Mouse (Mus musculus) CH12.LX (cell line): ENCODE results near the gene Sycn. TPM values are rescaled to one million over a fixed set of nuclear protein-coding genes. Genes with fewer than 3 reads are reported as not detected.

Source experiments
- DNase-seq: peaks from one replicate; pipeline ENCODE4 v3.0.0-alpha.2; 2013; ENCODE audit errors: extremely low read depth
- H3K27ac ChIP-seq: 2 replicates; pipeline ENCODE4 v1.5.1; 2012; ENCODE audit warnings: low read depth, mild to moderate bottlenecking, control low read depth, moderate library complexity; ENCODE audit not compliant: insufficient read depth
- H3K27me3 ChIP-seq: replicated peaks from 2 replicates; pipeline ENCODE3; 2012; ENCODE audit warnings: inconsistent platforms
- H3K36me3 ChIP-seq, 2 experiments: replicated peaks in 1 of 2; 2 replicates each; pipeline versions ENCODE3 to v1.6.1; 2012; ENCODE audit warnings: inconsistent platforms in 1 of 2, low read length in 1 of 2, mild to moderate bottlenecking in 1 of 2, mixed read lengths in 1 of 2, moderate library complexity in 1 of 2; ENCODE audit not compliant: control insufficient read depth in 1 of 2, insufficient read depth in 1 of 2
- H3K4me1 ChIP-seq, 2 experiments: 2 replicates each; pipeline ENCODE4 v1.6.1; 2012; ENCODE audit warnings: inconsistent platforms in 1 of 2, moderate library complexity in 1 of 2; ENCODE audit not compliant: insufficient read depth in 2 of 2, control insufficient read depth in 1 of 2
- H3K4me2 ChIP-seq: 2 replicates; pipeline ENCODE4 v1.6.1; 2012; ENCODE audit warnings: low read depth, mild to moderate bottlenecking, control low read depth; ENCODE audit not compliant: poor library complexity, insufficient read depth, severe bottlenecking
- H3K4me3 ChIP-seq, 3 experiments: fragments of 150-350 bp in 1 of 3; sonication (generic) in 1 of 3; replicated peaks in 1 of 3; 2 replicates each; pipeline versions ENCODE3 to v1.5.1; 2011 to 2012; ENCODE audit warnings: low read depth in 2 of 3, low read length in 2 of 3, mild to moderate bottlenecking in 2 of 3, moderate library complexity in 2 of 3, control low read depth in 1 of 3, improper control_type of control experiment in 1 of 3, inconsistent platforms in 1 of 3, mixed read lengths in 1 of 3; ENCODE audit not compliant: poor library complexity in 1 of 3
- H3K79me2 ChIP-seq: replicated peaks from 2 replicates; pipeline ENCODE4 v1.6.1; 2012; ENCODE audit warnings: mild to moderate bottlenecking, moderate library complexity; ENCODE audit not compliant: control insufficient read depth, poor library complexity, insufficient read depth, severe bottlenecking; ENCODE audit errors: extremely low read depth
- H3K9ac ChIP-seq: 2 replicates; pipeline ENCODE4 v1.6.1; 2012; ENCODE audit warnings: low read depth, mild to moderate bottlenecking, control low read depth, moderate library complexity; ENCODE audit not compliant: insufficient read depth
- H3K9me3 ChIP-seq: replicated peaks from 2 replicates; pipeline ENCODE3; 2012; ENCODE audit warnings: low read length, inconsistent platforms, mixed read lengths
- BHLHE40 ChIP-seq: IDR thresholded peaks from 2 replicates; pipeline ENCODE4 v1.6.1; 2011; ENCODE audit warnings: mild to moderate bottlenecking, low read depth, low read length, improper control_type of control experiment
- CHD1 ChIP-seq: IDR thresholded peaks from 2 replicates; pipeline ENCODE4 v1.6.1; 2012; ENCODE audit warnings: low read depth, low read length, improper control_type of control experiment, inconsistent platforms
- CTCF ChIP-seq, 2 experiments: IDR thresholded peaks in 1 of 2; conservative IDR thresholded peaks in 1 of 2; 2 replicates each; pipeline ENCODE4 v1.5.1; 2011 to 2012; ENCODE audit warnings: low read depth in 2 of 2, low read length in 2 of 2, improper control_type of control experiment in 1 of 2, inconsistent platforms in 1 of 2, mild to moderate bottlenecking in 1 of 2, moderate library complexity in 1 of 2
- HCFC1 ChIP-seq: IDR thresholded peaks from 2 replicates; pipeline ENCODE4 v1.6.1; 2012; ENCODE audit warnings: low read depth, mild to moderate bottlenecking, inconsistent platforms, low read length, improper control_type of control experiment
- IRF4 ChIP-seq: IDR thresholded peaks from 2 replicates; pipeline ENCODE4 v1.6.1; 2014; ENCODE audit warnings: low read depth, mild to moderate bottlenecking, inconsistent platforms, low read length, improper control_type of control experiment
- JUN ChIP-seq: IDR thresholded peaks from 2 replicates; pipeline ENCODE4 v1.6.1; 2011; ENCODE audit warnings: low read depth, mild to moderate bottlenecking, low read length, improper control_type of control experiment, moderate library complexity; ENCODE audit not compliant: insufficient read depth
- JUND ChIP-seq: conservative IDR thresholded peaks from 2 replicates; pipeline ENCODE4 v1.6.1; 2011; ENCODE audit warnings: low read depth, low read length, improper control_type of control experiment
- MAFK ChIP-seq: IDR thresholded peaks from 2 replicates; pipeline ENCODE4 v1.6.1; 2011; ENCODE audit warnings: low read length, improper control_type of control experiment; ENCODE audit not compliant: insufficient replicate concordance
- MAX ChIP-seq: IDR thresholded peaks from 2 replicates; pipeline ENCODE4 v1.6.1; 2011; ENCODE audit warnings: low read length, improper control_type of control experiment
- MEF2A ChIP-seq: IDR thresholded peaks from 2 replicates; pipeline ENCODE4 v1.6.1; 2014; ENCODE audit warnings: low read depth, mild to moderate bottlenecking, inconsistent platforms, low read length, improper control_type of control experiment, borderline replicate concordance
- MYC ChIP-seq: IDR thresholded peaks from 2 replicates; pipeline ENCODE4 v1.6.1; 2011; ENCODE audit warnings: low read depth, mild to moderate bottlenecking, improper control_type of control experiment, low read length
- PAX5 ChIP-seq: IDR thresholded peaks from 2 replicates; pipeline ENCODE4 v1.6.1; 2012; ENCODE audit warnings: low read length, inconsistent platforms, mixed read lengths
- POLR2A ChIP-seq: IDR thresholded peaks from 2 replicates; pipeline ENCODE4 v1.6.1; 2011; ENCODE audit warnings: low read depth, mild to moderate bottlenecking, improper control_type of control experiment, low read length
- POLR2AphosphoS2 ChIP-seq: IDR thresholded peaks from 2 replicates; pipeline ENCODE4 v1.6.1; 2011; ENCODE audit warnings: low read depth, low read length, improper control_type of control experiment
- RAD21 ChIP-seq: IDR thresholded peaks from 2 replicates; pipeline ENCODE4 v1.6.1; 2011; ENCODE audit warnings: low read depth, mild to moderate bottlenecking, low read length, improper control_type of control experiment, moderate library complexity
- TBP ChIP-seq: conservative IDR thresholded peaks from 2 replicates; pipeline ENCODE4 v1.6.1; 2011; ENCODE audit warnings: low read depth, low read length, improper control_type of control experiment
- TCF12 ChIP-seq: IDR thresholded peaks from 2 replicates; pipeline ENCODE4 v1.6.1; 2014; ENCODE audit warnings: low read depth, mild to moderate bottlenecking, inconsistent platforms, low read length, improper control_type of control experiment
- USF2 ChIP-seq: conservative IDR thresholded peaks from 2 replicates; pipeline ENCODE4 v1.6.1; 2011; ENCODE audit warnings: low read depth, low read length, improper control_type of control experiment
- ZMIZ1 ChIP-seq: IDR thresholded peaks from 2 replicates; pipeline ENCODE4 v1.6.1; 2012; ENCODE audit warnings: low read depth, mild to moderate bottlenecking, inconsistent platforms, low read length, improper control_type of control experiment
- ZNF384 ChIP-seq: IDR thresholded peaks from 2 replicates; pipeline ENCODE4 v1.6.1; 2012; ENCODE audit warnings: low read depth, low read length, improper control_type of control experiment, inconsistent platforms
- dilution Hi-C: fragments of 300-500 bp; cut with MboI; formaldehyde crosslinking; loops from 2 replicates; pipeline ENCODE4 v1.14.3; 2020; ENCODE audit warnings: low sequenced_read_pairs; ENCODE audit not compliant: extremely low pct_unique_long_range_greater_than_20kb, extremely low pct_ligation_motif_present
- in situ Hi-C: fragments of 300-500 bp; cut with MboI; formaldehyde crosslinking; loops from 3 replicates; pipeline ENCODE4 v1.14.3; 2019; ENCODE audit warnings: low sequenced_read_pairs, low pct_ligation_motif_present, low pct_unique_long_range_greater_than_20kb, mixed read lengths
- polyA plus RNA-seq: library from polyadenylated mRNA; unstranded; fragments of >175 nt; gene quantifications from 2 replicates; pipeline ENCODE4 v1.2.1, GENCODE M21; 2012; ENCODE audit warnings: low read depth; ENCODE audit not compliant: insufficient read length
- total RNA-seq, 2 experiments: library from RNA; depleted of rRNA; stranded (reverse); fragments of 300-350 nt in 1 of 2; fragments of >200 nt in 1 of 2; gene quantifications; 2 replicates each; pipeline ENCODE4 v1.2.3; 2012 to 2014

The Sycn gene
- total and polyA plus RNA-seq, 3 experiments = not detected

DNA sequence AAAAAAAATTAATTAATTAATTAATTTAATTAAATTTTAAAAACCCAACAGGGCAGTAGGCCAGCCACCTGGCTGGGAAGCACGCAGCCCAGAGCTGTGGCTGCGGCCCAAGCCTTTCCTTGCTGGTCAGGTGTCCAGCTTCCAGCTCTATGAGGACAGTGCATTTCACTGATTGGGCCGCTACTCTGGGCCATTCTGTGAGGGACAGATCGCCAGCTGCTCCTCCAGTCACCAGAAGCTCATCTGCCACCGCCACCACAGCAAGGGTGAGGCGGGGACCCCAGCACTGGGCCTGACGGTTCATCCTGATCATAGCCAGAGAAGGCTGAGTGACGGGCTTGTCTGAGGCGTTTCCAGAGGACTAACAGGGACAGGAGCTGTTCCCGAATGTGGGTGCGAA, 21.3 kb downstream of the Sycn start:
- dilution Hi-C loops (no loop called here), in situ Hi-C loops (no loop called here)
- Histone ChIP-seq H3K4me2 (no peak overlapping the region), H3K27me3 (no peaks in the 10 kb centered on the region), H3K9me3 (no peaks in the 10 kb centered on the region), H3K4me1 (peaks cover 0 to 17% of the 10 kb centered on the region in 2 experiments; a peak in 2 of 4 replicates), H3K36me3 (peaks cover 73 to 93% of the 10 kb centered on the region in 2 experiments), H3K9ac (no peak overlapping the region), H3K27ac (no peak overlapping the region), H3K4me3 (no peak overlapping the region), H3K79me2 (no peaks in the 10 kb centered on the region)
- no peak for TF ChIP-seq MEF2A
- DNase-seq = no peak

DNA sequence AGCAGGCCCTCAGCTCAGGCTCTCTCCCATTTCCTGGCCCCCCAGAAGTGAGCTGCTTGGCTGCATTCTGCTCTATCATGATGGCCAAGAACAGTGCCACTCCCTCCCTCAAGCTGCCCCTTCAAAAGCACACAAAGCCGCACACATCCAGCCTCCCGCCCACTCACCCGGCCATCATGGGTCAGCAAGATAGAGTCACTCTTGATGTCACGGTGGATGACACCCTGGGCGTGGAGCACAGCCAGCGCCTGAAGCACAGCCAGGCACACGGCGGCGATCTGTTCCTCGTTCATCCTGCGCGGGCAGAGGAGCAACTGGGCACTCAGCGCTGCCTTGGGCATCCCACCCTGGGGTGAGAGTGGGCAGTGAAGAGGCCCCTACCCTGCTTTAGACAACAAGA, 21.7 kb downstream of the Sycn start:
- TF ChIP-seq POLR2AphosphoS2 (no peak), POLR2A (no peak), BHLHE40 (no peak), RAD21 (no peak), TCF12 (no peak), ZNF384 (no peak), IRF4 (no peak), MAX (no peak), CTCF (conservative IDR thresholded peaks at IDR 0.05 in 1 of 2, IDR thresholded peaks at IDR 0.05 in 1 of 2; ENCODE audit: low read depth in 2 of 2, low read length in 2 of 2) (no peak), USF2 (no peak), JUN (no peak), ZMIZ1 (no peak), MYC (no peak), HCFC1 (no peak), JUND (no peak), TBP (no peak), MAFK (no peak), PAX5 (no peak), CHD1 (no peak)
- Histone ChIP-seq H3K9ac (no peak overlapping the region), H3K4me2 (no peak overlapping the region), H3K36me3 (peaks cover 77 to 94% of the 10 kb centered on the region in 2 experiments), H3K27ac (no peak overlapping the region), H3K27me3 (no peaks in the 10 kb centered on the region), H3K4me1 (peaks cover 0 to 15% of the 10 kb centered on the region in 2 experiments; a peak in 2 of 4 replicates), H3K79me2 (no peaks in the 10 kb centered on the region), H3K4me3 (no peak overlapping the region), H3K9me3 (no peaks in the 10 kb centered on the region)
- in situ Hi-C loops (no loop called here), dilution Hi-C loops (no loop called here)
- DNase-seq = no peak
